24 mouse cellular contexts compared by ENCODE assay signal in genomic region chr4:59327986-59328385, GRCm38 (mm10).
"Had no signal": no experiment of that assay in that cellular context is flagged by ENCODE, and none has a peak within 500 bp of the region (broad histone marks: within the 10 kb centered on the region; RNA-seq: fewer than 3 reads in every experiment).

No protein-coding gene starts in this region.

- H3K36me3 ChIP-seq: heart, embryonic 13.5 days; heart, embryonic 15.5 days; hindbrain, embryonic 13.5 days; hindbrain, embryonic 15.5 days; intestine, embryonic 15.5 days; limb, embryonic 10.5 days; limb, embryonic 12.5 days had no signal

- H3K27me3 ChIP-seq: heart, embryonic 13.5 days; heart, embryonic 15.5 days; hindbrain, embryonic 13.5 days; hindbrain, embryonic 15.5 days; intestine, embryonic 15.5 days; limb, embryonic 12.5 days; liver, embryonic 13.5 days had no signal

- H3K4me1 ChIP-seq: hindbrain, embryonic 13.5 days had no signal

- H3K4me3 ChIP-seq: heart, embryonic 13.5 days; heart, embryonic 15.5 days; hindbrain, embryonic 13.5 days; hindbrain, embryonic 15.5 days; intestine, embryonic 15.5 days; layer of hippocampus, adult 2 months; left cerebral cortex, adult 2 months; limb, embryonic 10.5 days; limb, embryonic 12.5 days; liver, embryonic 13.5 days had no signal

- H3K27ac ChIP-seq: hindbrain, embryonic 13.5 days; hindbrain, embryonic 15.5 days; hindbrain, postnatal 0 days; intestine, embryonic 15.5 days; layer of hippocampus, adult 2 months; left cerebral cortex, adult 2 months; limb, embryonic 10.5 days; limb, embryonic 12.5 days; liver, embryonic 13.5 days had no signal

- DNase-seq: gastrocnemius, postnatal 14 days; gastrocnemius, postnatal 36 days; heart, adult 18-20 months; heart, postnatal 14 days; heart, postnatal 36 days; kidney, adult 18-20 months; kidney, adult 8-10 months; kidney, postnatal 10 days; kidney, postnatal 25 days; kidney, postnatal 4 days; liver; liver, embryonic 13.5 days had no signal

- H3K9me3 ChIP-seq: heart, embryonic 13.5 days; heart, embryonic 15.5 days; hindbrain, embryonic 13.5 days; hindbrain, embryonic 15.5 days; intestine, embryonic 15.5 days; limb, embryonic 10.5 days; limb, embryonic 12.5 days; liver, embryonic 13.5 days had no signal

- ATAC-seq: hindbrain, postnatal 0 days; inflammation-experienced regulatory T-cells, adult 6 months; intestine, embryonic 15.5 days; intestine, postnatal 0 days had no signal
